Mouse (Mus musculus): ENCODE measurements at regions not wholly inside any gene's neighbourhood (a gene's known extent, or its start where the extent isn't known, plus 50 kb on each side); places are given as distances from the start of the nearest gene placed in this dataset.

GRCm38 (mm10) chr17:9286834-9287233 lies 135.0 kb upstream of the Gm17728 start:
- Histone ChIP-seq H3K4me3 (replicated peaks in 1 of 3; ENCODE audit: low read depth in 2 of 3, low read length in 2 of 3, poor library complexity in 1 of 3) (no peak overlapping the region), H3K9me3 (replicated peaks; ENCODE audit: low read length) (no peaks in the 10 kb centered on the region), H3K4me1 (ENCODE audit: control insufficient read depth in 1 of 2, insufficient read depth in 2 of 2) (no peaks in the 10 kb centered on the region), H3K79me2 (replicated peaks; ENCODE audit: control insufficient read depth, extremely low read depth, insufficient read depth, poor library complexity, severe bottlenecking) (no peaks in the 10 kb centered on the region), H3K9ac (ENCODE audit: insufficient read depth, low read depth) (no peak overlapping the region), H3K4me2 (ENCODE audit: insufficient read depth, low read depth, poor library complexity, severe bottlenecking) (no peak overlapping the region), H3K36me3 (replicated peaks in 1 of 2; ENCODE audit: control insufficient read depth in 1 of 2, insufficient read depth in 1 of 2, low read length in 1 of 2) (no peaks in the 10 kb centered on the region), H3K27me3 (replicated peaks) (no peaks in the 10 kb centered on the region), H3K27ac (ENCODE audit: insufficient read depth, low read depth) (no peak overlapping the region)
- in situ Hi-C loops (cut with MboI; ENCODE audit: low pct_ligation_motif_present, low pct_unique_long_range_greater_than_20kb, low sequenced_read_pairs): no loop called here
- TF ChIP-seq KAT2A (IDR thresholded peaks at IDR 0.05; ENCODE audit: insufficient replicate concordance, low read length) (no peak), ZNF384 (IDR thresholded peaks at IDR 0.05; ENCODE audit: low read depth, low read length) (no peak), SIN3A (IDR thresholded peaks at IDR 0.05; ENCODE audit: low read length) (no peak), HCFC1 (IDR thresholded peaks at IDR 0.05; ENCODE audit: low read depth, low read length) (no peak), MAFK (IDR thresholded peaks at IDR 0.05; ENCODE audit: insufficient replicate concordance, low read length) (no peak), CTCF (conservative IDR thresholded peaks at IDR 0.05 in 1 of 2, IDR thresholded peaks at IDR 0.05 in 1 of 2; ENCODE audit: low read depth in 2 of 2, low read length in 2 of 2) (peak in 1 of 2 experiments; percentile 19; a peak in 1 of 4 replicates), SMC3 (IDR thresholded peaks at IDR 0.05; ENCODE audit: low read depth, low read length) (peak; percentile 16; the same call in 1 of the 2 replicates), IRF4 (IDR thresholded peaks at IDR 0.05; ENCODE audit: low read depth, low read length) (no peak), RAD21 (IDR thresholded peaks at IDR 0.05; ENCODE audit: low read depth, low read length) (peak; percentile 5; the same call in 1 of the 2 replicates), JUND (conservative IDR thresholded peaks at IDR 0.05; ENCODE audit: low read depth, low read length) (no peak), POLR2AphosphoS2 (IDR thresholded peaks at IDR 0.05; ENCODE audit: low read depth, low read length) (no peak)
- dilution Hi-C loops (cut with MboI; ENCODE audit: extremely low pct_ligation_motif_present, extremely low pct_unique_long_range_greater_than_20kb, low sequenced_read_pairs): no loop called here
- DNase-seq (ENCODE audit: extremely low read depth): peak; percentile 15

GRCm38 (mm10) chr17:9287682-9288081 lies 134.2 kb upstream of the Gm17728 start:
- Histone ChIP-seq H3K27ac (ENCODE audit: insufficient read depth, low read depth) (no peak overlapping the region), H3K36me3 (replicated peaks in 1 of 2; ENCODE audit: control insufficient read depth in 1 of 2, insufficient read depth in 1 of 2, low read length in 1 of 2) (no peaks in the 10 kb centered on the region), H3K4me2 (ENCODE audit: insufficient read depth, low read depth, poor library complexity, severe bottlenecking) (no peak overlapping the region), H3K9me3 (replicated peaks; ENCODE audit: low read length) (no peaks in the 10 kb centered on the region), H3K4me3 (replicated peaks in 1 of 3; ENCODE audit: low read depth in 2 of 3, low read length in 2 of 3, poor library complexity in 1 of 3) (no peak overlapping the region), H3K4me1 (ENCODE audit: control insufficient read depth in 1 of 2, insufficient read depth in 2 of 2) (no peaks in the 10 kb centered on the region), H3K9ac (ENCODE audit: insufficient read depth, low read depth) (no peak overlapping the region), H3K27me3 (replicated peaks) (no peaks in the 10 kb centered on the region), H3K79me2 (replicated peaks; ENCODE audit: control insufficient read depth, extremely low read depth, insufficient read depth, poor library complexity, severe bottlenecking) (no peaks in the 10 kb centered on the region)
- no peak for DNase-seq (ENCODE audit: extremely low read depth)
- in situ Hi-C loops (cut with MboI; ENCODE audit: low pct_ligation_motif_present, low pct_unique_long_range_greater_than_20kb, low sequenced_read_pairs) (no loop called here), dilution Hi-C loops (cut with MboI; ENCODE audit: extremely low pct_ligation_motif_present, extremely low pct_unique_long_range_greater_than_20kb, low sequenced_read_pairs) (no loop called here)
- TF ChIP-seq ZMIZ1 (IDR thresholded peaks at IDR 0.05; ENCODE audit: low read depth, low read length) (no peak), MAFK (IDR thresholded peaks at IDR 0.05; ENCODE audit: insufficient replicate concordance, low read length) (no peak), RAD21 (IDR thresholded peaks at IDR 0.05; ENCODE audit: low read depth, low read length) (no peak), SIN3A (IDR thresholded peaks at IDR 0.05; ENCODE audit: low read length) (no peak), JUND (conservative IDR thresholded peaks at IDR 0.05; ENCODE audit: low read depth, low read length) (no peak), ETS1 (conservative IDR thresholded peaks at IDR 0.05; ENCODE audit: low read depth, low read length) (no peak), USF1 (IDR thresholded peaks at IDR 0.05; ENCODE audit: low read depth, low read length) (no peak), JUN (IDR thresholded peaks at IDR 0.05; ENCODE audit: insufficient read depth, low read depth, low read length) (no peak), IRF4 (IDR thresholded peaks at IDR 0.05; ENCODE audit: low read depth, low read length) (no peak), CHD2 (IDR thresholded peaks at IDR 0.05; ENCODE audit: low read length) (no peak)

All from CH12.LX (cell line).